Mouse (Mus musculus) liver, adult (tissue): ENCODE measurements at regions not wholly inside any gene's neighbourhood (a gene's known extent, or its start where the extent isn't known, plus 50 kb on each side); places are given as distances from the start of the nearest gene placed in this dataset.

ENCODE experiments used
- GATA4 ChIP-seq: IDR thresholded peaks from 2 replicates; pipeline ENCODE4 v1.6.1; 2014; ENCODE audit warnings: mild to moderate bottlenecking, low read length; ENCODE audit not compliant: insufficient replicate concordance

GRCm38 (mm10) chr1:185068136-185068535 is 68.8 kb upstream of the Mark1 start:
- no peak for TF ChIP-seq GATA4

- TF ChIP-seq GATA4: no peak
Observed at GRCm38 (mm10) chr1:185067661-185068060, 68.3 kb upstream of the Mark1 start.

- TF ChIP-seq GATA4: no peak
Observed at GRCm38 (mm10) chr1:185065056-185065455, 65.7 kb upstream of the Mark1 start.

GRCm38 (mm10) chr1:185062103-185062502 is 62.7 kb upstream of the Mark1 start:
- no peak for TF ChIP-seq GATA4

GRCm38 (mm10) chr1:185057443-185057842 is 58.1 kb upstream of the Mark1 start:
- no peak for TF ChIP-seq GATA4

GRCm38 (mm10) chr1:185052700-185053099 is 53.3 kb upstream of the Mark1 start:
- no peak for TF ChIP-seq GATA4

GRCm38 (mm10) chr1:185049980-185050379 is 50.6 kb upstream of the Mark1 start:
- no peak for TF ChIP-seq GATA4
